Mouse (Mus musculus): ENCODE results near the gene Etl4.
A peak's percentile ranks its signal among the peaks of the same experiment; 100 is the strongest.
"Not testable (repeated sequence)": the region's sequence is repeated elsewhere in the genome, so short reads cannot be mapped to it uniquely, and the experiment has no call there.

Gene Etl4

GRCm38 (mm10) chr2:20654598-20655340, 745.2 kb downstream of the Etl4 start:
- no peak for DNase-seq (ENCODE audit: low spot score)

GRCm38 (mm10) chr2:20655341-20655612, 745.7 kb downstream of the Etl4 start:
- no peak for DNase-seq (ENCODE audit: low spot score)

- DNase-seq (ENCODE audit: low spot score): no peak
Measured at GRCm38 (mm10) chr2:20657856-20658255, 748.3 kb downstream of the Etl4 start.

DNA sequence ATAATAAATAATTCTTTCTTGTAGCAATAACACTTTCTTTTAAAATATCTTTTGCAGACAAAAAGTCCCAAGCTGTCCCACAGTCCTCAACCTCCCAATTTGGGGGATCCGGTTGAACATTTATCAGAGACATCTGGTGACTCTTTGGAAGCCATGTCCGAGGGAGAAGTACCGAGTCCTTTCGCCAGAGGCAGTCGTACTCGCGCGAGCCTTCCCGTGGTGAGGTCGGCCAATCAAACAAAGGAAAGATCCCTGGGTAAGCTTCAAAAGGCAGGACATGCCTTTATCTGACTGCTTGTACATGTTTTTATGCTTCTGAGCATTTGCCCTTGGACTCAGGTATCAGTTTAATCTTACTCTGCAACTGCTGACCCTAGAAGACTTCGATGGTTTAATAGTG, 752.3 kb downstream of the Etl4 start:
- DNase-seq (ENCODE audit: low spot score): no peak

DNA sequence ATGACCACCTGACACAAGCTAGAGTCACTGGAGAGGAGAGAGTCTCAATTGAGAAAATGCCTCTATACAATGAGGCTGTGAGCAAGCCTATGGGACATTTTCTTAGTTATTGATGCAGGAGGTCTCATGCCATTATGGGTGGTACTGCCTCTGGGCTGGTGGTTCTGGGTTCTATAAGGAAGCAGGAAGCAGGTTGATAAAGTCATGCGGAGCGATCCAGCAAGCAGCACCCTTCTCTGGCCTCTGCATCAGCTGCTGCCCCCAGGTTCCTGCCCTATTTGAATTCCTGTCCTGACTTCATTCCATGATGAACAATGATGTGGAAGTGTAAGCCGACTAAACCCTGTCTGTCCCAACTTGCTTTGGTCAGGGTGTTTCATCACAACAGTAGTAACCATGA, 753.1 kb downstream of the Etl4 start:
- DNase-seq (ENCODE audit: low spot score): no peak

DNA sequence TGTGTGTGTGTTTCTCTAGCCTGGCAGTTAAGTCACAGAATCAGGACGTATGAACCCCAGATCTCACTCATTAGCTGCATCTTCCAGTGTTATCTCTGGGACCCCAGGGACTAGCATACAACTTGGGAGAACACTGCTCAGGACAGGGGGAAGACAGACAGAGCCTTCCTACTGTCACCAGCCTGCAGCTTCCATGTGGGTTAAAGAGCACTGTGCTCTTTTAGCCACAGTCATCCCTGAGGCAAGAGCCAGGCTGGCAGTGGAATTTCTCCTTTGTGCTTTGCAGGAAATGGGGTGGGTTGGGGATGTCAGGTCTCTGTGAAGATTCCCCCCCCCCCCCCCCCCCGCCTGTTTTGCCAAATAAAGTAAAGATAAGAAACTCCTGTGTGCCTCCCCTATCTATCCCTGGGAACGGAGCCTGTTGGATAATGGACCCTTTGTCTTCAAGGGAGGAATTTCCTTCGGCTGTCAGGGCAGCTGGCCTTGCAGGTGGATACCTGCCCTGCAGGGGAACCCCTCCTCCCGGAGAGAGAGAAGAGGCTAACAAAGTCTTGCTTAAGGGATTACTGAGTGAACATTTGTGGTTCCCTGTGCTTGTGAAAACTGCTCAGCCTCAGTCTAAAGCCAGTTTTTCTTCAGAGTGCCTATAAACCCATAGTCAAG, 755.9 kb downstream of the Etl4 start:
- no peak for DNase-seq (ENCODE audit: low spot score)

DNA sequence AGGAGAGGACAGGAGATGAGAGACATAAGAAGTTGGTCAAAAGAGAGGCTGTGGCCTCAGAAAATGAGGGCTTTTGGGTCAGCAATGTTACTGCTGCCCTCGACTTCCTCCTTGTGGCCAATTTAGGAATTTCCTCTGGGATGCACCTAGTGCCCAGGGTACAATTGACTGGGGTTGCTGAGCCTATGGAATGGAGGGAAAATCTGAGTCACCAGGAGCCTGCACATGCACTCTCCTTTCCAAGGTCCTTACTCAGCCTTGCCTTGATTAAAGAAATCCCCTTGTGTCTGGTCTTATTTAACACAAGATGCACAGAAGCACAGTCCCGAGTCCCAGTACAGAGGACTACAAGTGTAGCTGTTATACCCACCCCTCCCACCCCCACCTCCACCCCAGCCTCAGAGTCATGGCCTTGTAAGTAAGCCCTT, 756.5 kb downstream of the Etl4 start:
- DNase-seq (ENCODE audit: low spot score): peak; percentile 49

DNA sequence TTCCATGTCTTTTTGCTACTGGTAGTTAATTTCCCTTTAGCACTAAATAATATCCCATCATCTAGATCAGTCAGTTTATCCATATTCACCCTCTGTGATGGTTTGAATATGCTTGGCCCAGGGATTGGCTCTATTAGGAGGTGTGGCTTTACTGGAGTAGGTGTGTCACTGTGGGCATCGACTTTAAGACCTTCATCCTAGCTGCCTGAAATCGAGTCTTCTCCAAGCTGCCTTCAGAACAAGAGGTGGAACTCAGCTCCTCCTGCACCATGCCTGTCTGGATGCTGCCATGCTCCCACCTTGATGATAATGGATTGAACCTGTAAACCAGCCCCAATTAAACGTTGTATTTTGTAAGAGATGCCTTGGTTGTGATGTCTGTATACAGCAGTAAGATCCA, 758.3 kb downstream of the Etl4 start:
- no peak for DNase-seq (ENCODE audit: low spot score)

GRCm38 (mm10) chr2:20668276-20669030, 758.9 kb downstream of the Etl4 start:
- DNase-seq (ENCODE audit: low spot score): not testable (repeated sequence)

- no peak for DNase-seq (ENCODE audit: low spot score)
Measured at GRCm38 (mm10) chr2:20669367-20669766, 759.8 kb downstream of the Etl4 start.

DNA sequence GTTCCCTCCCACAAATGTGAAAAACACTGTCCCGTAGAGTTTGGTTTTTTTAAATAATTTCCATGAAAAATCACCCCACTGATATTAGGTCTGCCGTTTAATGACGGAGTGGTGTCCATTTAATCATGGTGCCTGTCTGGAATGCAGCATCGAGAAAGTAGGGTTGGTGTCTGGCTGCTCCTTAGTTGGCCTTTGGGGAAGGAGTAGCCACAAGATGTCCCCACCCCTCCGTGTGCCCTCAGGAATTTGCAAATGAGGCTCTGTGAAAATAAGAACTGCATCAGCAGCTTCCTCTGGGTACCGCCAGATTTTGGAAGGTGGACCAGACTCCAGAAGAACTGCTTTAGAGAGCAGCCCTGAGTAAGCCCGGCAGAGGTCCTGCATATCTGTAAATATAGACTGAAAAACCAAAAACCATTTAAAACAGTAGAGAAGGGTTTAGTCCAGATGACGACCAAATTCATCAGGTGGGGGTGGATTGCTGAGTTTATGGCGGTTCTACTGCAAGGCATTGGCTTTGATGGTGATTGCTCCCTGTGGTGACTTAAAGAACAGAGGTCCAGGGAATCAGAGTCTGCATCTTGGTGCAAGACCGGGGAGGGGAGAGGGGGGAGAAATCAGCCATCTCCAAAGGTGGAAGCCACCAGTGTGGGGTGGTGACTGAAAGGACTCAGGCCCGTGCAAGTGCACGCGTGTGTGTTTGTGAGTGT, 762.1 kb downstream of the Etl4 start:
- DNase-seq (ENCODE audit: low spot score): no peak

GRCm38 (mm10) chr2:20672281-20672680, 762.7 kb downstream of the Etl4 start:
- no peak for DNase-seq (ENCODE audit: low spot score)

DNA sequence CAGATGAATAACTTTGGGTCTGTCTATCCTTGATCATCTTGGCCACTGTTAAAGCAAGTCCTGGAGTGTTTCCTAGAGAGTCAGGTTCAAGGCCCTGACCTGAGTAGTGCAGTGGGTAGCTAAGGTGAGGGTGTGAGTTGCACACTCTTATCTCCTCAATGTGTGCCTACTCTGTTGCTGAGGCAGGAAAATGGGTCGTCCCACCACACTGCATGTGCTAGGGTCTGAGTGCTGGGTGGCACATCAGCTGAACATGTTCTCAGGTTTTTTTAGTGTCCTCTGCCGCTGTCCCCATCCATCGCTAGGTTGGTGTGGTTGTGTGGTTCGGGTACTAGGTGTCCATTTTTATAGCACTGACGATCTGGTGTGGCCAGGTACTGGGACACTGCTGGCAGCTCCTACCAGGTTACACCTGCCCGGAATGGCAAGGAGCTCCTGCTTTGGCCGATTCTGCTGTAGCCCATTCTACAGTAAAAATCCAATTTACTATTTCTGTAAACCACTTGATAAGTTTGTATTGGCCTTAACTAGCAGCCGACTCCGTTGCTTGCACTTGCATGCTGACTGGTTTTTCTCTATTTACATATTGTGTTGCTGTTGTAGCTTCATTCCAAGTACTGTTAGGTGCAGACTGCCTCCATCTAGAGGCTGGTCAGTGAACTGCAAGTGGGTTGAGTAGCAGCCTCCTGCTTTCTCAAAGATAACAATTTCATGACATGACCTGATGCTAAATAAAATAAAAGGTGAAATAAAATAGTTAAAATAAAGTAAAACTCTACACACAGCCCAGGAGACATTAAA, 763.4 kb downstream of the Etl4 start:
- DNase-seq (ENCODE audit: low spot score): peak; percentile 39

DNA sequence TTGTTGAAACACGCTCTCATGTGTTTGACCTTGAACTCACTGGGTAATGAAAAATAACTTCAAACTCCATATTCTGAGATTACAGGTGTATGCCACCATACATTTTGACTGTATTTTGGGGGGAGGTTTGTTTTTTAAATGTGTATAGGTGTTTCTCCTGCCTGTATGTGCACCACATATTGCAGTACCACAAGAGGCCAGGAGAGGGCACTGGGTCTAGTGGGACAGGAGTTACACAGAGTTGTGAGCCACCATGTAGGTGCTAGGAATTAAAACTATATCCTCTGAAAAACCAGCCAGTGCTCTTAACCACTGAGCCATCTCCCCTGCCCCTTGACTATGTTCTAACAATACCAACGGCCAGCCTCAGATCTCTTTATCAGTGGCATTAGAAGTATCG, 766.8 kb downstream of the Etl4 start:
- no peak for DNase-seq (ENCODE audit: low spot score)

DNA sequence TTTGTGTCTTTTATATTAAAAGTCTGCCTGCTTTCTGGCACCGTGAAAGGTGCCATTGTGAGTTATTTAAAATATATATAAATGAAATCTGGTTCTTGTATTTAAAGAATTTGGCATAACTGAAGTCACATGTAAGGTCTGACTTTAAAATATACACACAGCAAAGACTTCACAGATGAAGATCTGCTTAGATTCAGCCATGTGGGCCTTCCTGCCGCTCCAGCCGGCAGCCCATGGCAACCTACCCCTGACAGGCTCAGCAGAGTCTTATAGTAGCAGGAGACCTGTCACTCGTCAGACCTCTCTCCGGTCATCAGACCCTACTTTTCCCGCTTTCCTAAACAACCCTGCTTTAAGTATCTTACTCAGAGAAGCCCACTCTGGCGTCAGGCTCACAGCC, 769.2 kb downstream of the Etl4 start:
- no peak for DNase-seq (ENCODE audit: low spot score)

DNA sequence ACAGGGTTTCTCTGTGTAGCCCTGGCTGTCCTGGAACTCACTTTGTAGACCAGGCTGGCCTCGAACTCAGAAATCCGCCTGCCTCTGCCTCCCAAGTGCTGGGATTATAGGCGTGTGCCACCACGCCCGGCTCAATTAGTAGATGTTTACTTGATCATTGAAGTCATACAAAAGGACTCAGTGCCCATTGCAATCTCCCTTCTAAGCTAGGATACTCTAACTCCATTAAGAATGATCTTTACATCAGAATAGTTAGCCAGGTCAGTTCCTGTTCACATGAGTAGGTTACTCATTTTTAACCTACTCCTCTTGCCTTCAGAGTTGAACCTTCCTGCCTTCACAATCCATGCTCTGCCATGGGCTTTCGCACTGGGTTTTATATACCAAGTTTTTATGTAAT, 772.6 kb downstream of the Etl4 start:
- DNase-seq (ENCODE audit: low spot score): not testable (repeated sequence)

GRCm38 (mm10) chr2:20689389-20689788, 779.8 kb downstream of the Etl4 start:
- no peak for DNase-seq (ENCODE audit: low spot score)

DNA sequence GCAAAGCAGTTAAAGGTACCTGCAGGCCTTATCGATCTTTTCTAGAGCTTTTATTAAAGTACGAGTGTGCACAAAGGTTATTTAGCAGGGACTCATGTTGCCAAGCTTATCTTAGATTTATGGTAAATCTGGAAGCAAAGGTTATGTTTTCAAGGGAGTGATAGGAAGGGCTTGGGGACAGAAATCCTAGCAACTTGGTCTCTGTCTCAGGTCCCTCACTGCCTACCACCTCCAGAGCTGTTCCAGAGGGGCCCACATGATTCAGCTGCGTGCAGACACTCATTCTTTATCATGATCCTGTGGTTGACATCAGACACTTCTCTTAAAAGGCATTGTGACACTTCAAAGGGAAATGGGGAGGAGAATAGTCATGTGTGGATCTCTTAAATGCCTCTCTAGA, 783.3 kb downstream of the Etl4 start:
- no peak for DNase-seq (ENCODE audit: low spot score)

DNA sequence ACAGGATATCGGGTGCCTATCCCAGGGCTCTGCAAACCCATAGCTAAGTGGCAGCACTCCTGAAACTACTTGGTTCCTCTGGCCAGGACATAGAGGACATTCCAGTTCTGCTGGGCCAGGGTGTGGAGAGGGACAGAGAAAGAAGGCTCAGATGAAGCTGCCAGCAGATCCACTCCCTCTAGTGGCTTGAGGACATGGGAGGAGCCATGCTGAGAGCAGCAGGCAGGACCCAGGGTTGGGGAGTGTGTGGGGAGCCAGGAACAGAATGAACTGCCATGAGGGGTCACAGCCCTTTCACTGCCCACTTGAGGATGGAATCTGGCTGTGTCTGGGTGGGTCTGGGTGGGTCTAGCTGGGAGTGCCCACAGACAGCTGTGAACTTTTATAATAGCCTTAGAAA, 784.2 kb downstream of the Etl4 start:
- DNase-seq (ENCODE audit: low spot score): no peak

- no peak for DNase-seq (ENCODE audit: low spot score)
Measured at GRCm38 (mm10) chr2:20697719-20698118, 788.1 kb downstream of the Etl4 start.

GRCm38 (mm10) chr2:20705110-20705509, 795.5 kb downstream of the Etl4 start:
- no peak for DNase-seq (ENCODE audit: low spot score)

DNA sequence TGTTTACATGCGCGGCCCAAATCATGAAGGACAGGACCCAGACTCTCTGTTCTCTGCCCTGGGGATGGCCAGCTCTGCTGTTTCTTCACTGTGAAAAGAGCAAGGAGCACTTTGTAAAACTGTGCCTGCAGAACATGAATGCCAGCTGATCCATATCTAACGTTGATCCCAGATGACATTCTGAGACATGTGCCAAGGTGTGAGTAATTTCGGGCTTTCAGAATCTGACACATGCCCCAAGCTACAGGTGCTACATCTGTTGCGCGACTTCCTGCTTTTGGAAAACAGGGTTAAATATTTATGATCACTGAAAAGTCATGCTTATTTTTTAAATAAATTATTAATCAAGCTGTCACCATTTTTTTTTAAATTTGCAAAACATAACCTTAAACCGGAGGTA, 801.0 kb downstream of the Etl4 start:
- no peak for DNase-seq (ENCODE audit: low spot score)
